Mouse (Mus musculus) kidney, adult 11 months (tissue): ENCODE measurements around the gene Hemk1.
A peak's percentile ranks its signal among the peaks of the same experiment; 100 is the strongest.
"Not testable (repeated sequence)": the region's sequence is repeated elsewhere in the genome, so short reads cannot be mapped to it uniquely, and the experiment has no call there.

ENCODE experiments used
- DNase-seq: peaks from one replicate; pipeline ENCODE4 v3.0.0; 2022

Gene Hemk1

DNA sequence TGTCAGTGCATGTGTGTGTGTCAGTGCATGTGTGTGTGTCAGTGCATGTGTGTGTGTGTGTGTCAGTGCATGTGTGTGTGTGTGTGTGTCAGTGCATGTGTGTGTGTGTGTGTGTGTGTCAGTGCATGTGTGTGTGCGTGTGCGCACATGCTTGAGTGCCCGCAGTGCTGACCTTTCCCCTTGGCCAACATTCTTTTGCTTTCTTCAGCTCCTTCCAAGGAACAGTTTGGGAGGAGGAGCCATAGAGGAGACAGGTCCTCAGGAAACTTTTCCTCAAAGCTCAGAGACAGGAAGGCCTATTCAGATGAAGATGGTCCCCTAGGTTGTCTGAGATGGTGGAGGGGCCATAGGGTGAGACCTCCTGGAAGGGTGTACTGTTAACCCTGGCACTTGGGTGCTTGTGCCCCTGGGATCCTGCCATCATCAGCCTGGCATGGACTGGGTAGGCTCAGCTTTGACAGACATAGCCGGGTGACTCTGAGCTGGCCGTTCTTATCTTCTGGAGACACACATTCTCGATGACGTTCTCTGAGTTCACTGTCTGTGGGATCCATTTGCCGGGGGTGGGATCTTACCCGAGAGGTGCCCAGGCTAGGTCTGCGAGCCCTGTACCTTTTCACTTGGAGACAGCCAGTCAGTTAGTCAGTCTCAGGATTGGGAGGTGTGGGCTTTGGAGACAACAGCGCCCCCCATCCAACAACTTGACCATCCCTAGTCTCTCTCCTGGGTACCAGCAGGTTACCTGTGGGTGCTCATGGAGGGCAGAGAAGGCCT lies 30.9 kb downstream of the Hemk1 start:
- DNase-seq = peak; percentile 61

DNA sequence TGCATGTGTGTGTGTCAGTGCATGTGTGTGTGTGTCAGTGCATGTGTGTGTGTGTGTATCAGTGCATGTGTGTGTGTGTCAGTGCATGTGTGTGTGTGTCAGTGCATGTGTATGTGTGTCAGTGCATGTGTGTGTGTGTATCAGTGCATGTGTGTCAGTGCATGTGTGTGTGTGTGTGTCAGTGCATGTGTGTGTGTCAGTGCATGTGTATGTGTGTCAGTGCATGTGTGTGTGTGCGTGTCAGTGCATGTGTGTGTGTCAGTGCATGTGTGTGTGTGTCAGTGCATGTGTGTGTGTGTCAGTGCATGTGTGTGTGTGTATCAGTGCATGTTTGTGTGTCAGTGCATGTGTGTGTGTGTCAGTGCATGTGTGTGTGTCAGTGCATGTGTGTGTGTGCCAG lies 31.5 kb downstream of the Hemk1 start:
- DNase-seq = not testable (repeated sequence)

DNA sequence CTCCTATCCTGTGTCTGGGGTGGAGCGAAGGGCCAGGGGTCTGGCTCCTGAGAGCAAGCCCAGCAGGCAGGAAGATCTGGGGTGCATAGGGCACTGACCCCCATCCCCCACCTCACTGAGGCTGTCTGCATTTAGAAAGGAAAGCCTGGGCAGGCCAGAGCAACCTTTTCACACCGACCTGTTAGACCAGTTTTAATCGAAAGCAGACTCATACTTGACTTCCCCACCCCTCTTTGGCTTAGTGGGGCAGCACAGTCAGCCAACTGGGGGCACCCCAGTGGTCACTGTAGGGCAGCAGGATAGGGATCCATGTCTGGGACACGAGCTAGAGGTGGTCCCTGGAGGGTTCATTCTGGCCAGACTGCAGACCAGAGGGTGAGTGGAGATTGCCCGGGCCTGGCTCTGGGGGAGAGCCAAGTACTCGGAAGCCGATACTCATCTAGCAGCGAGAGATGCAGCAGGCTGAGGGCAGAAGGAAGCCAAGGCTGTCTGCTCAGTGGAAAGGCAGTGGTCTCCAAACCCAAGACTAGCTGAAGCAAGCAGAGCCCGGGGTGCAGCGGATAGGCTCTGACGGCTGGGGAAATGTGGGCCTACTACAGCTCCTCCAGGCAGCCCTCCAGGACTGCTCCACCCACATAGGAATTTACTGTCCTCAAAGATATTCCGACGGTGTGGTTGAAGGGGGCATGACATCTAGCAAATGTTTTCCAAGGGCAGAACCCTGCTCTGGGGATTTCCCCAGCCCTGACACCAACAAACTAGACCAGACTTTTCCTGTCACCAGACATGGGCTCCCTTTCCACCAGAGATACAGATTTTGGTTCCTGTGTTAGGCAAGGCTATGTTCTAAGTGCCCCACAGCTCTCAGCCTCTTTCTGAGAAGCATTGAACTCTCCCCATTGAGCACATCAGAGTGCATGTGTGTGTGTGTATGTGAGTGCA lies 32.3 kb downstream of the Hemk1 start:
- peak; percentile 66 for DNase-seq

GRCm38 (mm10) chr9:107305012-107305411 lies 33.1 kb downstream of the Hemk1 start:
- DNase-seq = peak; percentile 36

DNA sequence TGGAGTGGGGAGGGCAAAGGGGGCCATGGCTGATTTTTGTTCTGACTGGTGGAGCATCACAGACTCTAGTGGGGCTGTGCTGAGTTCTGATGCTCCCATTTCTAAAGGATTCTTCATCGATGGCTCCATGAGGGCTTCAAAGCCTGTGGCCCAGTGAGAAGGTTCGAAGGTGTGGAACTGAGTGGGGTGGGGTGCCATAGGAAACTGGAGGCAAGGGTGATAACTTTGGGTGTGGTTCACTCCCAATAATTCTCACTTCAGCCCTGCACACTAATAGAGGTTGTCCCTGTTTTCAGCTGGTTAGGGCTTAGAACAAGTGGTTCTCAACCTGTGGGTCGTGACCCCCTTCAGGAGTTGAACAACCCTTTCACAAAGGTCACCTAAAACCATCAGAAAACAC lies 33.8 kb downstream of the Hemk1 start:
- no peak for DNase-seq

- DNase-seq = no peak
Measured at GRCm38 (mm10) chr9:107303900-107304299, 34.2 kb downstream of the Hemk1 start.

DNA sequence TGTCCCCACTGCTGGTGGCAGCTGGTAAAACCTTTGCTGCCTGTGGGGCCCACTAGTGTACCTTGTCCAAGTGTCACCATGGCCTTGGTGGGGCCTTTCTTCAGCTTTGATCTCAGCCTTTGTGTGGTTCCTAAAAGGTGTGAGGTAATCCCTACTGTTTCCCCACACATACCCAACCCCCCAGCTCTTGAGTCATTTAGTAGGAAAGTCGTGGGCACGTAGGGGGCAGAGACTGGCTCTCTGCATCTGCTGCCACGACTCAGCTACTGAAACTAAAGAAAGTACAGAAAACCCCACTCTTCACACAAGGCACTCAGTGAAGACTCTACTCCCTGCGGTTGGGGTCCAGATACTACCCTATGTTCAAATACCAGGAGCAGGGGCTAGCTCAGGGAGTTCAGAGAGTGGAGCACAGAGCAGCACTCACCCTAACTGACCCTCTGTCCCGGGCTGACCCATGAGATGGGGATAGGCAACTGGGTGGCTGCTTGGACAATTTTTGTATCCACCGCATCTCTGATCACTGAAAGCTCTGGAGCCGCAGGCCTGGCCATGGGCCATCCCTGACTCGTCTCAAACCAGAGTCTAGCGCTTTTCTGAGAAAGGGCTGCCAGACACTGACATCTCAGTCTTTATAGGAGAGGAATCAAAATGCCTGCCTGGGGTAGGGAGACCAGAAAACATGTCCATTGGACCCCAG lies 34.9 kb downstream of the Hemk1 start:
- DNase-seq = no peak

- DNase-seq = no peak
Measured at GRCm38 (mm10) chr9:107302592-107302991, 35.6 kb downstream of the Hemk1 start.

DNA sequence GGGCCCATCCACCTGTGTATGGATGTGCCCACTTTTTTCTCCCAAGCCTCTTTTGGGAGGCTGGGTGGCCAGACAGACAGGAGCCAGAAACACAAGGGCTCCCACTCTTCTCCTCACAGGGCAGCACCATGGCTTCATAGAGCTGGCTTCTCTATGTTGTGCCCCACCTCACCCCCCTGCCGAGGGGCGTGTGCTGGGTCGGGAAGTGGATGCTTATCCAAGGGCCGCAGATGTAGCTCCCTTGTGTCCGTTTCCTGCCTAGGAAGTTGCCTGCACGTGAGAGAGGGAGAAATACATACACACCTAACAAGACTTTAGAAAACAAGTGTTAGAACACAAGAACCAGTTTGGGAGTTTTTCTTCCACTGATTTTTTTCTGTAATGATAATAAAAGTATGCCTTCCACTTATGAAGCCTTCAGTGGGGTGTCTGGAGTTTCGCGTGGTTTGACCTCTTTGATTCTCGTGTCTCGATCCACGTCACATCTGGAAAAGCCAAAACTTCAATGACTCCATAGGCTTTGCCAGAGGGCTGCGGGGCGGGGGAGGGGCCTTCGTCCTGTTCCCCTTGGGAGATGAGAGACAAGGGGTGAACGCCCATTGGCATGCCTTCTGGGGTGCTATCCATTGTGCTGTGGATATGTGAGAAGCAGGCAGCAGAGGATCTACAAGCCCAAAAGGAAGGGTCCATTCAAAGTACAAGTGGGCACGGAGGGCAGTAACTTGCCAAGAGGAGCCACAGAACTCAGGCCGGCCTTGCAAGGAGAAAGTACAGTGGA lies 36.4 kb downstream of the Hemk1 start:
- no peak for DNase-seq

DNA sequence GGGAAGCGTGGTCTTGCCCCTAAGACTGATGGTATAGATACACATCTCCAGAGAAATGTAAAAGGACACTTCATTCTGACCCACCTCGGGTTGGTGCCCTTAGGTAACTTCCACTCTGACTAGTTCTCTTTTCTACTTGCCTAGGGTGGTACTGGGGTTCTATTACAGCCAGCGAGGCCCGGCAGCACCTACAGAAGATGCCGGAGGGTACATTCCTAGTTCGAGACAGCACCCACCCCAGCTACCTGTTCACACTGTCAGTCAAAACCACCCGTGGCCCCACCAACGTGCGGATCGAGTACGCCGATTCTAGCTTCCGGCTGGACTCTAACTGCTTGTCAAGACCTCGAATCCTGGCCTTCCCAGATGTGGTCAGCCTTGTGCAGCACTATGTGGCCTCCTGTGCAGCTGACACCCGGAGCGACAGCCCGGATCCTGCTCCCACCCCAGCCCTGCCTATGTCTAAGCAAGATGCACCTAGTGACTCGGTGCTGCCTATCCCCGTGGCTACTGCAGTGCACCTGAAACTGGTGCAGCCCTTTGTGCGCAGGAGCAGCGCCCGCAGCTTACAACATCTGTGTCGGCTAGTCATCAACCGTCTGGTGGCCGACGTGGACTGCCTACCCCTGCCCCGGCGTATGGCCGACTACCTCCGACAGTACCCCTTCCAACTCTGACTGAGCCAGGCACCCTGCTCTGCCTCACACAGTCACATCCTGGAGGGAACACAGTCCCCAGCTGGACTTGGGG lies 37.8 kb downstream of the Hemk1 start:
- DNase-seq = no peak

DNA sequence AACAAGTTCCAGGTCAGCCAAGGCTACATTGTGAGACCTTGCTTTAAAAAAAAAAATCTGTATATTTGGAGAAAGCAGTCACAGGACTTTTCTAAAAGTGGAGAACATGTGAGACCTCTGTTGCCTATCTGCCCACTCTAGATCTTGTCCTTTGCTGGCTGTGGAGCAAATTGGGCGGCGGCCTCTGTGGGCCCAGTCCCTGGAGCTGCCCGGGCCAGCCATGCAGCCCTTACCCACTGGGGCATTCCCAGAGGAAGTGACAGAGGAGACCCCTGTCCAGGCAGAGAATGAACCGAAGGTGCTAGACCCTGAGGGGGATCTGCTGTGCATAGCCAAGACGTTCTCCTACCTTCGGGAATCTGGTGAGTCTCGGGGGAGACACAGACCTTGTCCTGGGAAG lies 38.4 kb downstream of the Hemk1 start:
- DNase-seq = no peak

GRCm38 (mm10) chr9:107298876-107299275 lies 39.3 kb downstream of the Hemk1 start:
- no peak for DNase-seq

GRCm38 (mm10) chr9:107298059-107298780 lies 39.9 kb downstream of the Hemk1 start:
- DNase-seq = peak; percentile 80

GRCm38 (mm10) chr9:107297658-107298057 lies 40.5 kb downstream of the Hemk1 start:
- no peak for DNase-seq

- no peak for DNase-seq
Measured at GRCm38 (mm10) chr9:107297059-107297458, 41.1 kb downstream of the Hemk1 start.

- DNase-seq = peak; percentile 99
Measured at GRCm38 (mm10) chr9:107296501-107296965, 41.6 kb downstream of the Hemk1 start.

DNA sequence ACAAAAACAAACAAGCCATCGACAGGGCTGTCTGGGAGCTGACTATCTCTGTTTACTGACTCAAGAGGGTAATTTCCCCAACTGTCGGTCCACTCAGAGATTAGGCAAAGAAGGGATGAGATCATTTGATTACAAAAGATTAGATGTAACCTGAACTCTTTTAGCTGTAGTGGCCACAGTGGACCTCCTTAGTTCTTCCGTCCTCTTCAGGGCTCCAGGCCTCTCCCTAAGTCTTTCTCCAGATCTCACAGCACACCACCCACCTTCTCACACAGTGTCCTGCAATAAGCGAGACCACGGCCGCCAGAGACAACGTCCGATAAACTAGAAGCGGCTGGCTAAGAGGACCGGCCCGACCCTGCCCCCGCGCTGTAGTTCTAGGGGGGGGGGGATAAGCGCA lies 42.1 kb downstream of the Hemk1 start:
- DNase-seq = no peak

GRCm38 (mm10) chr9:107296016-107296040 lies 42.3 kb downstream of the Hemk1 start, which contains the start of gene Cish:
Gene Cish (plus strand): TSS chr9:107296026.
- no peak for DNase-seq

DNA sequence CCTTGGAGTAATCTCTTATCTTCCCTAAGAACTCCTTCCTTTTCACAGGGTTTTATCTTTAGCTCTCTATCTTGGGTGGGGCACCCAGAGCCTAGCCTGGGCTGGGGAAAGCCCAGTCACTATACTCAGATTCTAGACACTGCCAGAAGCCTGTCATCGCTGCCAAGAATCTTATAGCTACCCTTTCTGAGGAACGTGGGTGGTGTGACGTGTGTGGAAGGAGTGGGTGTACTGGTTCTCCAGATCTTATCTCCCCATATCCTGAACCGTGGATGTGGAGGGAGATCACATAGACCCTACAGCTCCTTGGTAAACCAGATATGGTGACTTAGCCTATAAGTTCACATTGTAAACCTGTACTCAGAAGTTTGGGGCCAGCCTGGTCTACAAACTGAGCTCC lies 42.5 kb downstream of the Hemk1 start:
- no peak for DNase-seq

- DNase-seq = peak; percentile 68
Measured at GRCm38 (mm10) chr9:107294249-107294648, 43.9 kb downstream of the Hemk1 start.

DNA sequence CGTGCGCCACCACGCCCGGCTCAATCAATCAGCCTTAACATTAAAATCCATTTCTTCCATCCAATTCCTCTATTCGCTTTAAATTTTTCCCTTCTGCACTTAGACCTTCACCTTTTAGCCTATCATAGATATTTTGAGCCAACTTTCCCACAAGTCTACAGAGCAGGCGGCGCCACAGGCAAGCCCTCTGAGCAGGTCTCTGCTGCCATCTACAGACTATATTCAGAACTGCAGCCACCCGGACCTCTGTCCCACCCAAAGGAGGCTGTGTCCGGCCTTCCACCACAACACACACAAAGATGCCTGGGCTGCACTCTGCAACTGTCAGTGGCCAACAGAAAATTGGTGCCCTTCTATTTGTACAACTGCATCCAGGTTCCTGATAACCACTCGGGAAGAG lies 47.3 kb downstream of the Hemk1 start:
- peak; percentile 75 for DNase-seq
